Mouse (Mus musculus) mammary gland, adult 2 months (tissue): ENCODE data around the gene Plekha1. TPM values are rescaled to one million over a fixed set of nuclear protein-coding genes. Genes with fewer than 3 reads are reported as not detected.

Experiments used
- polyA plus RNA-seq: library from polyadenylated mRNA; depleted of rRNA; stranded (reverse); fragments of >200 nt; gene quantifications from 2 replicates; pipeline ENCODE4 v1.2.3, GENCODE M21; 2012; ENCODE audit warnings: low replicate concordance; rRNA removed

Gene Plekha1
- polyA plus RNA-seq = 29.7 and 36.9 TPM in 2 replicates

DNA sequence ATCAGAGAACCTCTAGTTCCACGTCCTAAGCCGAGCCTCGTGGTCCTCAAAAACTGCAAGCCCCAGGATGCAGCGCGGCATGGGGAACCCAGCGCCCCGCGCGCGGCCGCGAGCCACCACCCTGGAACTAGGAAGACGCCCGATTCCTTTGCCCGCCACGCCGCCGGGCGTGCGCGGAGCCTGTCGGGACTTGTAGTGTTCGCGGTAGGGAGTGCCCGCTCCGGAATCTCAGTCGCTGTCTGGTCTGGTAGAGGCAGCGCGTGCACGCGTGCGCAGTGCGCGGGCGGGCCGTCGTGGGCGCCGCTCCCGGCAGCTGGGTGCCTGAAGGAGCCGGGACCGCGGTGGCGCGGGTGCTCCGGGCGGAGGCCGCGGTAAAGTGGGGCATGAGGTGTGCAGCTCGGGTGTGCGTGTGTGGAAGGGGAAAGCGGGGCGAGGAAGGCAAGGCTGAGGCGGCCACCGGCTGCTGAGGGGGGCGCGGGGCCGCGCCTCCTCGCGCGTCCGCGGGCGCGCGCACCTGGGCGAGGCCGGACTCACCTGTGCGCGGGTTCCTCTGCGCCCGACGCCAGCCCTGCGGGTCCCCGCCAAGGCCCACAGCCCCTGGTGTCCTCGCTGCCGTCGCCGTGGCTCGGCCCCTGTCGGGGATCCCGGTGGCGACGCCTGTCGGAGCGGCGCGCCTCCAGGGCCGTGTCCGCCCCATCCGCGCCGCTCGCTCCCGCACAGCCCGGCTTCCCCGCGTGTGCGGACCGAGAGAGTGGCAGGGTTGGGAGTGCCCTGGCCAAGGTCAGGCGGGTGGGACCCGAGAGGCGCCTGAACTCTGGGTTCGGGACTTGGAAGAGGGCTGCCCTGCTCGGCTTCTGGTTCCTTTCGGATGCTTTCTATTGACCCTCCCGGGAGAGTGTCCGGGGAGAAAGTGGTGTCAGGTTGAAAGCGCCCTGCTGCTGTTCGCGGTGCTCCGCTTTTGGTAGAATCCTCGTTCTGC is at the start of gene Plekha1:
Gene Plekha1 (plus strand): TSS at position 144 of the 979 bp plus-strand sequence.

DNA sequence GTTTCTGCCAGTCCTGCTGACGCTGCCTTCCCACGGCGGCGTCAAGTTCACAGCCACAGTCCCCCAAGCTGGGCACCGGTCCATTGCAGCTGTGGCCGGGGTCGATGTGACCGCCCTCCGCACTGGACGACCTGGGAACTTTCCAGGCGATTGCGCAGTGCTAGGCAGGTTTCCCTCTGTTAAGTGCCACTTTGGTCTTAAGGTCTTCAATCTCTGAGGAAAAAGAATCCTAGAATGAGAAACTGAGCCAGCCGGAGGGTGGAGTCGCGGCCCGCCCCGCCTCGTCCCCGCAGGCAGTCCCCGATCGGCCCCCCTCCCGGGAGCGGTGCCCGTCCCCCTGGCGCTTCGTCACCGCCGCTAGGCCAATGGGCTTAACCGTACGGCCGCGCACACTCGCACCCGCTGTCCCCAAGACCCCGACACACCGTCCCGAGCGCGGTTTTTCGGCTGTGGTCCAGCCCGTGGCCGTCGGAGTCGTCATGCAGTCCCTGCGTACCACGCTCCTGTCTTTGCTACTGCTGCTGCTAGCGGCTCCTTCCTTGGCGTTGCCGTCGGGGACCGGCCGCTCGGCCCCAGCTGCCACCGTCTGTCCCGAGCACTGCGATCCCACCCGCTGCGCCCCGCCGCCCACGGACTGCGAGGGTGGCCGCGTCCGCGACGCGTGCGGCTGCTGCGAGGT is 70.4 kb downstream of the Plekha1 start, which contains the start of gene Htra1:
Gene Htra1 (plus strand): TSS at position 319 of the 679 bp plus-strand sequence.

Other genes starting within 250 kb of the Plekha1 start
- 0.13 TPM in 1 of 2 replicates, not detected in the other for gene Btbd16, start 91.7 kb upstream of the Plekha1 start, polyA plus RNA-seq
- 149 and 311 TPM in 2 replicates for gene Htra1, start 70.4 kb downstream of the Plekha1 start, polyA plus RNA-seq
- gene Dmbt1, start 166.3 kb downstream of the Plekha1 start, polyA plus RNA-seq = 79.8 and 169 TPM in 2 replicates